Mouse (Mus musculus): ENCODE measurements around the gene Mgat5.

DNA sequence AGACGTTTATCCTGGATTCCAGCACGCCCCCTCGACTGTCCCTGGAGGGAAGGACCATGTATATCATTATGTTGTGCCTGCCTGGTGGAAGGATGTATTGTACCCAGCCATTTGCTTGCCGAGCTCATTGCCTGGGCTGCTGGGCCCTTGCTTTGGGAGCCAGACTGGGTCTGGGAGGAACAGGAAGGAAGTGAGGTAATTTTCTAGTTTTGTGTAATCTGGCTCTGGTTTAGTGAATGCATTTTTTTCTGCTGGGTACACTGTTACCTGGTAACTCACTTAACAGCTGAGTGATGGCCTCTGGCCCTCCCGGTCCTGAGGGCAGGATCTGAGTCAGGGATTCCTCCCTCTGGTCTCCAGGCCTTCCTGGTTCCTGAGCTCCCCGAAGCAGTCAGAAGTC lies 35.1 kb downstream of the Mgat5 start:
- TF ChIP-seq CTCF (IDR thresholded peaks at IDR 0.05; ENCODE audit: low read depth, low read length) (no peak), POLR2A (IDR thresholded peaks at IDR 0.05; ENCODE audit: borderline replicate concordance, low read depth, low read length) (no peak)
